Mouse (Mus musculus): ENCODE data around the gene Tbx5. TPM values are rescaled to one million over a fixed set of nuclear protein-coding genes. Genes with fewer than 3 reads are reported as not detected.

The Tbx5 gene
- total RNA-seq, 2 experiments from 2014 or later = 0.26 to 0.30 TPM

Other genes with a start within 250 kb of the Tbx5 start
- 100 to 1,000 TPM; 268 to 342 TPM for gene Tbx3, start 162.0 kb upstream of the Tbx5 start, total RNA-seq (2021)

Measured in adrenal gland, postnatal 36 days (tissue).